Mouse (Mus musculus): Measurements from ENCODE around the gene Nhej1. TPM values are rescaled to one million over a fixed set of nuclear protein-coding genes. Genes with fewer than 3 reads are reported as not detected.

Nhej1 gene
- total and polyA plus RNA-seq, 3 experiments, result 0.47 to 12.3 (median 2.5) TPM

- Histone ChIP-seq H3K27me3 (ENCODE audit: insufficient read depth, low read length) (peaks cover 2% of the 10 kb centered on the region), H3K36me3 (replicated peaks) (no peaks in the 10 kb centered on the region), H3K4me1 (ENCODE audit: insufficient read depth, low read depth, low read length) (no peaks in the 10 kb centered on the region), H3K9me3 (replicated peaks) (no peaks in the 10 kb centered on the region), H3K4me3 (ENCODE audit: low read depth, low read length) (no peak overlapping the region)
- TF ChIP-seq TAL1 (conservative IDR thresholded peaks at IDR 0.05; ENCODE audit: low read depth, low read length) (no peak), GATA1 (IDR thresholded peaks at IDR 0.05; ENCODE audit: borderline replicate concordance, low read length) (no peak), GATA2 (IDR thresholded peaks at IDR 0.05; ENCODE audit: borderline replicate concordance, low read depth, low read length) (no peak), CTCF (IDR thresholded peaks at IDR 0.05; ENCODE audit: low read depth, low read length) (no peak), POLR2AphosphoS5 (IDR thresholded peaks at IDR 0.05; ENCODE audit: insufficient replicate concordance, low read depth, low read length) (no peak)
- DNase-seq (ENCODE audit: low spot score) (no peak), ATAC-seq (ENCODE audit: extremely low read depth, insufficient number of reproducible peaks, low FRiP score, poor library complexity, severe bottlenecking) (no peak)
Observed at GRCm38 (mm10) chr1:75015551-75016265, 109.3 kb downstream of the Nhej1 start.

DNA sequence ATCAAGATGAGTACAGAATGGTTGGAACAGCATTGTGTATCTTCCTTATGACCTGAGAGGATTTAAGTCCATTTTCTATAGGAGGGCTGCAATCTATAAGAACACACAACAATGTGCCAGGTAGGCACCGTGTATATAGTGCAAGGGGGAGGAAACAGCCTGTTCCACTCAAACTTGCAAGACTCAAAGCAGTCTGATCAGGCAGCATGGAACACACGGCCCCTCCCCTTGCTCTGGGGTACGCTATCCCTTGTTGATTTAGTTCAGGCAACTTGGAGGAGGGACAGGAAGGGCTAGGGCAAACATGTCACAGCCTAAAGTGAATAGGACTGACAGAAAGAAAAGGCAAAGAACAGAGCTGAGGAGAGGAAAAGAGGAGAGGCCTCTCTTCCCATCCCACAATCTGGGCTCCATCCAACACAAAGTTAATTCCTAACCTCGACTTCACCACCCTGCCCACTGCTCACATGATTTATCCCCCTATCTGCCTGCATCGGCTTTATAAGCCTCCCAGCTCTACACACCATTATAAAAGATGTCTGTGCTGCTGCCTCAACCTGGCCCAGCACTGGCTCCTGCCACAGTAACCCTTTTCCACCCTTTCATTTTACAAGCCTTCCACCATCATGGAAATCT lies 110.7 kb downstream of the Nhej1 start:
- Histone ChIP-seq H3K4me3 (ENCODE audit: low read depth, low read length) (no peak overlapping the region), H3K36me3 (replicated peaks) (no peaks in the 10 kb centered on the region), H3K4me1 (ENCODE audit: insufficient read depth, low read depth, low read length) (no peaks in the 10 kb centered on the region), H3K9me3 (replicated peaks) (no peaks in the 10 kb centered on the region), H3K27me3 (ENCODE audit: insufficient read depth, low read length) (peaks cover 5% of the 10 kb centered on the region)
- ATAC-seq (ENCODE audit: extremely low read depth, insufficient number of reproducible peaks, low FRiP score, poor library complexity, severe bottlenecking), result no peak
- no peak for DNase-seq (ENCODE audit: low spot score)
- TF ChIP-seq GATA1 (IDR thresholded peaks at IDR 0.05; ENCODE audit: borderline replicate concordance, low read length), result no peak
- no peak for TF ChIP-seq TAL1 (conservative IDR thresholded peaks at IDR 0.05; ENCODE audit: low read depth, low read length)
- no peak for TF ChIP-seq POLR2AphosphoS5 (IDR thresholded peaks at IDR 0.05; ENCODE audit: insufficient replicate concordance, low read depth, low read length)
- TF ChIP-seq GATA2 (IDR thresholded peaks at IDR 0.05; ENCODE audit: borderline replicate concordance, low read depth, low read length), result no peak
- no peak for TF ChIP-seq CTCF (IDR thresholded peaks at IDR 0.05; ENCODE audit: low read depth, low read length)

- no peak for TF ChIP-seq CTCF (IDR thresholded peaks at IDR 0.05; ENCODE audit: low read depth, low read length)
- no peak for TF ChIP-seq GATA1 (IDR thresholded peaks at IDR 0.05; ENCODE audit: borderline replicate concordance, low read length)
- TF ChIP-seq TAL1 (conservative IDR thresholded peaks at IDR 0.05; ENCODE audit: low read depth, low read length), result no peak
- TF ChIP-seq POLR2AphosphoS5 (IDR thresholded peaks at IDR 0.05; ENCODE audit: insufficient replicate concordance, low read depth, low read length), result no peak
- TF ChIP-seq GATA2 (IDR thresholded peaks at IDR 0.05; ENCODE audit: borderline replicate concordance, low read depth, low read length), result no peak
- peaks cover 8% of the 10 kb centered on the region for H3K27me3 ChIP-seq (ENCODE audit: insufficient read depth, low read length)
- H3K4me1 ChIP-seq (ENCODE audit: insufficient read depth, low read depth, low read length), result no peaks in the 10 kb centered on the region
- no peaks in the 10 kb centered on the region for H3K9me3 ChIP-seq (replicated peaks)
- ATAC-seq (ENCODE audit: extremely low read depth, insufficient number of reproducible peaks, low FRiP score, poor library complexity, severe bottlenecking) (no peak), DNase-seq (ENCODE audit: low spot score) (no peak)
- H3K36me3 ChIP-seq (replicated peaks), result no peaks in the 10 kb centered on the region
- no peak overlapping the region for H3K4me3 ChIP-seq (ENCODE audit: low read depth, low read length)
Observed at GRCm38 (mm10) chr1:75010817-75011216, 114.2 kb downstream of the Nhej1 start.

DNA sequence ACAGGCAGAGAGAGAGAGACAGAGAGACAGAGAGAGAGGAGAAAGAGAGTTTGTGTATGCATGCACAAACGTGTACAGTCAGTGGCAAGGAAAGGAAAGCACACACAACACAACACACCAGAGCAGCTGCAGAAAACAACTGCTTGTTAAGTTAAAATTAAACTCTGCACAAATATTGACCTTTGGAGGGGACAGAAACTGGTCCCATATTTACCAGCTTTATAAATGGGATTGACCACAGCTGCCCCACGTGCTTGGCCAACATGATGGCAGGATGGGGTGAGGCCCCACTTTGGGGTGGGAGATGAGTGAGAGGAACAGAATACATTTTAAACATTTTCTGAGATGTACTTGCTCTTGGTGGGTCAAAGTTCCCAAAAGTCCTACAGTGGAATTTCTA lies 114.8 kb downstream of the Nhej1 start:
- Histone ChIP-seq H3K27me3 (ENCODE audit: insufficient read depth, low read length) (peaks cover 9% of the 10 kb centered on the region), H3K4me1 (ENCODE audit: insufficient read depth, low read depth, low read length) (no peaks in the 10 kb centered on the region), H3K36me3 (replicated peaks) (no peaks in the 10 kb centered on the region), H3K4me3 (ENCODE audit: low read depth, low read length) (no peak overlapping the region), H3K9me3 (replicated peaks) (no peaks in the 10 kb centered on the region)
- ATAC-seq (ENCODE audit: extremely low read depth, insufficient number of reproducible peaks, low FRiP score, poor library complexity, severe bottlenecking) (no peak), DNase-seq (ENCODE audit: low spot score) (no peak)
- TF ChIP-seq TAL1 (conservative IDR thresholded peaks at IDR 0.05; ENCODE audit: low read depth, low read length) (no peak), CTCF (IDR thresholded peaks at IDR 0.05; ENCODE audit: low read depth, low read length) (no peak), GATA2 (IDR thresholded peaks at IDR 0.05; ENCODE audit: borderline replicate concordance, low read depth, low read length) (no peak), POLR2AphosphoS5 (IDR thresholded peaks at IDR 0.05; ENCODE audit: insufficient replicate concordance, low read depth, low read length) (no peak), GATA1 (IDR thresholded peaks at IDR 0.05; ENCODE audit: borderline replicate concordance, low read length) (no peak)

DNA sequence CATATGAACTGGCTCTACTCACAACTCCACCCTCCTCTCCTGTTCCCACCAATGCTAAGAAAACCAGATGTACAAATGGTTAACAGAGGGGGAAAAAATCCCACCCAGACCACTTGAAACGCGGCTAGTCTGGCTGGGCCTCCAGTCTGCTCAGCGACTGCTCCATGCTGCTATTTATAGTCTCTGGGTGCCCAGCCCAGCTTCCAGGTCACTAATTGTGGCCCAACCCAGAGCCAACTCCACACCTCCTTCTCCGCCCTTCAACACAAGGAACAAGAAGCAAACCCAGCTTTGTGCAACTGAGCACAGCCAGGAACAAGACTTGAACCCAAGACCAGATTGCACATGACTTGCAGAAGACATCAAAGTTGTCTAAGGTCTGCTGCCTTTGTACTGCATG lies 119.0 kb downstream of the Nhej1 start:
- TF ChIP-seq GATA2 (IDR thresholded peaks at IDR 0.05; ENCODE audit: borderline replicate concordance, low read depth, low read length), result no peak
- no peak for ATAC-seq (ENCODE audit: extremely low read depth, insufficient number of reproducible peaks, low FRiP score, poor library complexity, severe bottlenecking)
- no peaks in the 10 kb centered on the region for H3K9me3 ChIP-seq (replicated peaks)
- H3K27me3 ChIP-seq (ENCODE audit: insufficient read depth, low read length), result peaks cover 11% of the 10 kb centered on the region
- no peaks in the 10 kb centered on the region for H3K36me3 ChIP-seq (replicated peaks)
- no peak overlapping the region for H3K4me3 ChIP-seq (ENCODE audit: low read depth, low read length)
- no peaks in the 10 kb centered on the region for H3K4me1 ChIP-seq (ENCODE audit: insufficient read depth, low read depth, low read length)
- DNase-seq (ENCODE audit: low spot score), result no peak

GRCm38 (mm10) chr1:75001183-75001582 lies 123.8 kb downstream of the Nhej1 start:
- no peaks in the 10 kb centered on the region for H3K9me3 ChIP-seq (replicated peaks)
- H3K27me3 ChIP-seq (ENCODE audit: insufficient read depth, low read length), result peaks cover 13% of the 10 kb centered on the region
- TF ChIP-seq CTCF (IDR thresholded peaks at IDR 0.05; ENCODE audit: low read depth, low read length) (no peak), GATA1 (IDR thresholded peaks at IDR 0.05; ENCODE audit: borderline replicate concordance, low read length) (no peak), TAL1 (conservative IDR thresholded peaks at IDR 0.05; ENCODE audit: low read depth, low read length) (no peak), POLR2AphosphoS5 (IDR thresholded peaks at IDR 0.05; ENCODE audit: insufficient replicate concordance, low read depth, low read length) (no peak)
- H3K4me3 ChIP-seq (ENCODE audit: low read depth, low read length), result no peak overlapping the region
- peaks cover 11% of the 10 kb centered on the region for H3K4me1 ChIP-seq (ENCODE audit: insufficient read depth, low read depth, low read length)
- no peaks in the 10 kb centered on the region for H3K36me3 ChIP-seq (replicated peaks)
- DNase-seq (ENCODE audit: low spot score), result no peak
- no peak for ATAC-seq (ENCODE audit: extremely low read depth, insufficient number of reproducible peaks, low FRiP score, poor library complexity, severe bottlenecking)

Data from G1E (cell line).